Mouse (Mus musculus): ENCODE results near the gene Acta2. TPM values are rescaled to one million over a fixed set of nuclear protein-coding genes. Genes with fewer than 3 reads are reported as not detected.

The Acta2 gene
- polyA plus RNA-seq, 1 experiment = 88.2 TPM

- TF ChIP-seq CTCF (conservative IDR thresholded peaks at IDR 0.05; ENCODE audit: insufficient read depth, insufficient read length, low read depth, low read length) (no peak), POLR2A (IDR thresholded peaks at IDR 0.05; ENCODE audit: low read depth, low read length) (no peak)
- WGBS = 62% methylated on average over 5 of the region's 5 CpGs
- H3K27ac ChIP-seq (ENCODE audit: insufficient read depth, low read depth, low read length) = no peak overlapping the region
Observed at GRCm38 (mm10) chr19:34256149-34256548, 759 bp upstream of the Acta2 start.

GRCm38 (mm10) chr19:34254101-34254879 lies 1.1 kb downstream of the Acta2 start:
- Histone ChIP-seq H3K4me3 (ENCODE audit: insufficient read depth, low read depth, low read length) (no peak overlapping the region), H3K27me3 (replicated peaks; ENCODE audit: control insufficient read depth, insufficient read depth, low read length) (no peaks in the 10 kb centered on the region), H3K27ac (ENCODE audit: insufficient read depth, low read depth, low read length) (peak overlapping the region; percentile 26), H3K4me1 (ENCODE audit: control insufficient read depth, insufficient read depth, low read length) (no peaks in the 10 kb centered on the region), H3K36me3 (ENCODE audit: control insufficient read depth, insufficient read depth, low read length) (no peaks in the 10 kb centered on the region)
- no peak for TF ChIP-seq POLR2A (IDR thresholded peaks at IDR 0.05; ENCODE audit: low read depth, low read length)
- TF ChIP-seq CTCF (conservative IDR thresholded peaks at IDR 0.05; ENCODE audit: insufficient read depth, insufficient read length, low read depth, low read length) = no peak
- peak; percentile 39 for DNase-seq
- WGBS = 27% methylated on average over 14 of the region's 14 CpGs

More at GRCm38 (mm10) chr19:34256149-34256548, 759 bp upstream of the Acta2 start:
- no peak for DNase-seq
- Histone ChIP-seq H3K4me3 (ENCODE audit: insufficient read depth, low read depth, low read length) (no peak overlapping the region), H3K36me3 (ENCODE audit: control insufficient read depth, insufficient read depth, low read length) (no peaks in the 10 kb centered on the region), H3K27me3 (replicated peaks; ENCODE audit: control insufficient read depth, insufficient read depth, low read length) (no peaks in the 10 kb centered on the region), H3K4me1 (ENCODE audit: control insufficient read depth, insufficient read depth, low read length) (no peaks in the 10 kb centered on the region)

- no peak for DNase-seq
- TF ChIP-seq POLR2A (IDR thresholded peaks at IDR 0.05; ENCODE audit: low read depth, low read length) (no peak), CTCF (conservative IDR thresholded peaks at IDR 0.05; ENCODE audit: insufficient read depth, insufficient read length, low read depth, low read length) (no peak)
- Histone ChIP-seq H3K4me1 (ENCODE audit: control insufficient read depth, insufficient read depth, low read length) (no peaks in the 10 kb centered on the region), H3K4me3 (ENCODE audit: insufficient read depth, low read depth, low read length) (no peak overlapping the region), H3K27me3 (replicated peaks; ENCODE audit: control insufficient read depth, insufficient read depth, low read length) (no peaks in the 10 kb centered on the region), H3K36me3 (ENCODE audit: control insufficient read depth, insufficient read depth, low read length) (no peaks in the 10 kb centered on the region), H3K27ac (ENCODE audit: insufficient read depth, low read depth, low read length) (no peak overlapping the region)
- 63% methylated on average over 9 of the region's 9 CpGs for WGBS
Observed at GRCm38 (mm10) chr19:34252450-34252849, 2.9 kb downstream of the Acta2 start.

GRCm38 (mm10) chr19:34251900-34252299 lies 3.5 kb downstream of the Acta2 start:
- Histone ChIP-seq H3K27me3 (replicated peaks; ENCODE audit: control insufficient read depth, insufficient read depth, low read length) (no peaks in the 10 kb centered on the region), H3K4me3 (ENCODE audit: insufficient read depth, low read depth, low read length) (no peak overlapping the region), H3K27ac (ENCODE audit: insufficient read depth, low read depth, low read length) (no peak overlapping the region), H3K36me3 (ENCODE audit: control insufficient read depth, insufficient read depth, low read length) (no peaks in the 10 kb centered on the region), H3K4me1 (ENCODE audit: control insufficient read depth, insufficient read depth, low read length) (no peaks in the 10 kb centered on the region)
- WGBS = 49% methylated on average over 2 of the region's 2 CpGs
- TF ChIP-seq POLR2A (IDR thresholded peaks at IDR 0.05; ENCODE audit: low read depth, low read length) (no peak), CTCF (conservative IDR thresholded peaks at IDR 0.05; ENCODE audit: insufficient read depth, insufficient read length, low read depth, low read length) (no peak)
- DNase-seq = no peak

GRCm38 (mm10) chr19:34250621-34251020 lies 4.8 kb downstream of the Acta2 start:
- Histone ChIP-seq H3K27ac (ENCODE audit: insufficient read depth, low read depth, low read length) (no peak overlapping the region), H3K36me3 (ENCODE audit: control insufficient read depth, insufficient read depth, low read length) (no peaks in the 10 kb centered on the region), H3K4me1 (ENCODE audit: control insufficient read depth, insufficient read depth, low read length) (no peaks in the 10 kb centered on the region), H3K27me3 (replicated peaks; ENCODE audit: control insufficient read depth, insufficient read depth, low read length) (no peaks in the 10 kb centered on the region), H3K4me3 (ENCODE audit: insufficient read depth, low read depth, low read length) (no peak overlapping the region)
- no peak for DNase-seq
- no peak for TF ChIP-seq CTCF (conservative IDR thresholded peaks at IDR 0.05; ENCODE audit: insufficient read depth, insufficient read length, low read depth, low read length)
- TF ChIP-seq POLR2A (IDR thresholded peaks at IDR 0.05; ENCODE audit: low read depth, low read length) = no peak
- 87% methylated on average over 4 of the region's 4 CpGs for WGBS

- TF ChIP-seq POLR2A (IDR thresholded peaks at IDR 0.05; ENCODE audit: low read depth, low read length) (no peak), CTCF (conservative IDR thresholded peaks at IDR 0.05; ENCODE audit: insufficient read depth, insufficient read length, low read depth, low read length) (no peak)
- DNase-seq = no peak
- Histone ChIP-seq H3K27me3 (replicated peaks; ENCODE audit: control insufficient read depth, insufficient read depth, low read length) (no peaks in the 10 kb centered on the region), H3K36me3 (ENCODE audit: control insufficient read depth, insufficient read depth, low read length) (no peaks in the 10 kb centered on the region), H3K4me1 (ENCODE audit: control insufficient read depth, insufficient read depth, low read length) (no peaks in the 10 kb centered on the region), H3K4me3 (ENCODE audit: insufficient read depth, low read depth, low read length) (no peak overlapping the region), H3K27ac (ENCODE audit: insufficient read depth, low read depth, low read length) (no peak overlapping the region)
- WGBS = 76% methylated on average over 5 of the region's 5 CpGs
Observed at GRCm38 (mm10) chr19:34248558-34248957, 6.8 kb downstream of the Acta2 start.

- 11% methylated on average over 6 of the region's 6 CpGs for WGBS
- H3K27ac ChIP-seq (ENCODE audit: insufficient read depth, low read depth, low read length) = no peak overlapping the region
- peak; percentile 84 for DNase-seq
- TF ChIP-seq POLR2A (IDR thresholded peaks at IDR 0.05; ENCODE audit: low read depth, low read length) = no peak
- TF ChIP-seq CTCF (conservative IDR thresholded peaks at IDR 0.05; ENCODE audit: insufficient read depth, insufficient read length, low read depth, low read length) = 0 out of 2 replicates have a peak, but pooled peaks have one; percentile 22
- no peaks in the 10 kb centered on the region for H3K36me3 ChIP-seq (ENCODE audit: control insufficient read depth, insufficient read depth, low read length)
- H3K4me1 ChIP-seq (ENCODE audit: control insufficient read depth, insufficient read depth, low read length) = no peaks in the 10 kb centered on the region
- H3K4me3 ChIP-seq (ENCODE audit: insufficient read depth, low read depth, low read length) = no peak overlapping the region
- no peaks in the 10 kb centered on the region for H3K27me3 ChIP-seq (replicated peaks; ENCODE audit: control insufficient read depth, insufficient read depth, low read length)
Observed at GRCm38 (mm10) chr19:34244056-34244455, 11.3 kb downstream of the Acta2 start.

Measured in kidney, adult 2 months (tissue).